Mouse (Mus musculus): ENCODE data around the gene Slc39a3.

- TF ChIP-seq POLR2A (IDR thresholded peaks at IDR 0.05; ENCODE audit: borderline replicate concordance, insufficient read depth, low read length) = no peak
- TF ChIP-seq CTCF (IDR thresholded peaks at IDR 0.05; ENCODE audit: borderline replicate concordance, insufficient read depth, low read depth, low read length) = no peak
Measured at GRCm38 (mm10) chr10:80985241-80985969, 51.8 kb downstream of the Slc39a3 start.
